Mouse (Mus musculus) cerebellum, adult 11 months (tissue): ENCODE data around the gene Plxnc1.
A peak's percentile ranks its signal among the peaks of the same experiment; 100 is the strongest.

Experiments used
- DNase-seq: peaks from one replicate; pipeline ENCODE4 v3.0.0; 2022

Gene Plxnc1

DNA sequence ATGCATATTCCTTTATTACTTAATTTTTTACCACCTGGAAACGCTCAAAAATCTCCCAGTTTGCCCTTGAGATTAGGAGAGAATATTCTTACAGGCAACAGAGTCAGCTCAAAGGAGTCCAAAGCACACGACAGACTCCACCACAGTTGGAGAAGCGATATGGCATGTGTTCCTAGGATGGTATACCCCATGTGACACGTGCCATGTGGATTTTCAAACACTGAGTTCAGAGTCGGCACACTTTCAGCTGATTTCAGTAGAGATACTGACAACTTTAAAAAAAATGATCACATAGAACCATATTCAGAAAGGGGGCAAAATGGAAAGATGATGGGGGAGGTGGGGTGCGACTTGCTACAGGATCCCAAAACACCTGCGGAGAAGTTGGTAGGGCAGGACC, 26.0 kb downstream of the Plxnc1 start:
- DNase-seq: no peak

GRCm38 (mm10) chr10:94917990-94918389, 26.6 kb downstream of the Plxnc1 start:
- no peak for DNase-seq

DNA sequence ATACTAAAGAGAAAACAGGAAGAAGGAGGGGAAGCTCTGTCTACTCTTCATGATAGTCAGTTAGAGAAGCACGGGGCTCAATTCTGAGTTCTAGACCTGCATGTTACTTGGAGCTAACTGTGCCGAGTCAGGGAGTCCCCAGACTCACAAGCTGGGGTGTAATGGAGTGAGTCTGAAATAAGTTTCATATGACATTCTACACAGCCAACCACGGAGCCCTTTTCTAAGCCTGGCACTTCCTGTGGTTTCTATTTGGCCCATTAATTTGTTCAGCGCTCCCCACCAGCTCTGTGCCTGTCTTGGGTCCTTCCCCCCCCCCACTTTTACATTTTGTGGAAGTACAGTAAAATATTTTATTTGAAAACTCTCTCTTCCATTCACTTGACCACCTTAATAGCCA, 27.3 kb downstream of the Plxnc1 start:
- DNase-seq: no peak

GRCm38 (mm10) chr10:94916610-94917009, 28.0 kb downstream of the Plxnc1 start:
- DNase-seq: no peak

- DNase-seq: no peak
These were observed 28.9 kb downstream of the Plxnc1 start for GRCm38 (mm10) chr10:94915746-94916145.

DNA sequence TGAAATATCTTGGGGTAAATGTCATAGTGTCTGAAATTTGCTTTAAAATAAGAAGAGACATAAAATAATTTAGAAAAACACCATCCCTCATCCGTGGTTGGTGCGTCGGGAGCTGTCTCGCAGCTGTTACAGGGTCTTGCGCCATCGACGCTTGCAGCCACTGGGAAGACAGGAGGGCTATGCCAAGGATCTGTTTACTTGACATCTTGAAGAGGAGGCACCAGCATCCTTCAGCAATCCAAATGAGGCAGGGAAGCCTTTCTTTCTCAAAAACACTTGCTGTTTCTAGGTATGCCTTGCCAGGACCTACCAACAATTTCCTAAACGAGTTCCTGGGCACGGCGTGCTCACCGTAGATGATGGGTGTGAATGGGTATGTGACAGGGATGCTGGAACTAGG, 30.6 kb downstream of the Plxnc1 start:
- no peak for DNase-seq

GRCm38 (mm10) chr10:94913336-94913739, 31.3 kb downstream of the Plxnc1 start:
- DNase-seq: no peak

- DNase-seq: no peak
These were observed 32.1 kb downstream of the Plxnc1 start for GRCm38 (mm10) chr10:94912551-94912950.

DNA sequence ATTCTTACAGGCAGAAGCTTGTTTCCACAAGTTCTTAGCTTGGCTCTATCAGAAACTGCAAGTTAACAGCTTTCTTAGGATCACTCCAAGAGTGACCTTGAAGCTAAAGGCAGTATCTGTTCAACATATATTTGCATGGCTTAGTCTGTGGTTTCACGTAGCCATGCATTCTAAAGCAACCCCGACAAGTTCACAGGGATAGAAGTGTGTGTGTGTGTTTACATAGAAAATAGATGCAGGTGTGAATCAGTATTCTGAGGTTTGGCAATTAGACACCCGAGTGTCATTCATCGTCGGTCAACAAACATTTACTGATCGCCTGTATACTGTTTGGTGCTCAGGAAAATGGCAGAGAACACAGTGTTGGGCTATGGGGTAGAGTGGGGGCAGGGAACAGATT, 33.5 kb downstream of the Plxnc1 start:
- DNase-seq: no peak

- no peak for DNase-seq
These were observed 34.1 kb downstream of the Plxnc1 start for GRCm38 (mm10) chr10:94910570-94910969.

DNA sequence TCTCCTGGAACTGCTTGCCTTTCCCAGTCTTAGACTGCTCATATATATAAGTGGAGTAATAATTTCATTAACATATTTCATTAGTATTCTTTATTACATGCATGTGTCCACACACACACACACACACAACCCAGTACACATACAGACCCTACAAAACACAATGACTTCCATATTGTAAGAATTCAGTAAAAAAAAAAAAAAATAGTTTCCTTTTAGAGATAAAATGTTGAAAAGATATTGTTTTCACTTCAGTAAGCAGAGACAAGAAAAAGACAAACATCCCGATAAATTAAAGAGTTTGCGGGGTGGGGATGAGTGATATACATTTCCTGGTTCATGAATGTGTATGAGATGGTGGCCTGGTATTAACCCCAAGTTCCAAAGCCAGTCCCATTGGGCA, 34.8 kb downstream of the Plxnc1 start:
- no peak for DNase-seq

- DNase-seq: no peak
These were observed 35.5 kb downstream of the Plxnc1 start for GRCm38 (mm10) chr10:94908976-94909717.

DNA sequence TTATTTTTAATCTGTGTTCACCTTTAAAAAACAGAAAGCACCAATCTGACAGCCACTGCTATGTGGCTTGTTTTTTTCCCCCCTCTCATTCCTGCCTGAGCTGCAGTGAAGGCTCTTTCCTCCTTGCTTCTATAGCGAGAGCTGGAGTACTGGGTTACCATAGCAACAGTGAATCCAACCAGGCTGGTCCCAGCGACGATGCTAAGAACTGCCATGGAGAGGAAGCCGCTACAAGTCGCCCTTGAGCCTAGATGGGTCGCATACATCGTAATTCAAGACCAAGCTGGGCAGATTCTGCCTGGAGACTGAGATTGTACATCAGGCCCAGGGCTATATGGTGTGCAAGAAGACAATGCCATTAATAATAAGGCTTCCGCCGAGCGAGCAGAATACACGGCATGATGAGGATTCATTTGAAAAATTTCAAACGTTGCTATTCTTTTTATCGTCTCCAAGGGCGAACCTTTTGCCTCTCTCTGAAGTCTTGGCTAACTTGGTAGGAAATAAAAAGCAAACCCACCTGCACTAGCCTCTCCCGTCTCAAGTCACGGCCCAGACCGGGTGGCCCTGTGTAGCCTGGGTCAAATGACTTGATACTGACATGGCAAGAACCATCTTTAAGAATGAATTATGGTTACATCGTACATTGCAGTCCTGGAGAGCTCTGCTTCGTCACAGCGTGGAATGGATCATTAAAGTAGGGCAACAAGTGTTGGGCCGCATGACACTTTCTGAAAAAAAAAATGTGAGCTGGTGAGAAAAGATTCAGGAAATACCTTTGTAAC, 38.8 kb downstream of the Plxnc1 start:
- DNase-seq: peak; percentile 50

GRCm38 (mm10) chr10:94905219-94905618, 39.4 kb downstream of the Plxnc1 start:
- DNase-seq: no peak

- no peak for DNase-seq
These were observed 47.7 kb downstream of the Plxnc1 start for GRCm38 (mm10) chr10:94896950-94897349.

DNA sequence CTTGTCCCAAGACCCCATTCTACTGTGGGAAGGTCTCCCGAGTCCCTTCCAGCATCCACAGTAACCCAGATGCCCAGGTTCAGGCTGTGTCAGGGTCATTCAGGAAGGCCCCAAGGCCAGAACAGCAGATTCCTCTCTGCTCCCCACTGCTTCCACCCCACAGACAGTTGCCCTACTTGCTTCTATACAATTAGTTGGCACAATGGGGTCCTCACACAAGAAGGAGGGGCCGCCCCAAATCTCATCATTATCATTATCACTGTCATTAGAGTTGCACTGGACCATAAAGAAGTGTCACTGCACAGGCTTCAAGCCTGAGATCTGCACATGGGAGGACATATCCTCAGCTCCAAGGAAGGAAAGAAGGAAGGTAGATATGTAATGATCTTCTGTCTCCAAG, 48.3 kb downstream of the Plxnc1 start:
- DNase-seq: no peak

- no peak for DNase-seq
These were observed 48.8 kb downstream of the Plxnc1 start for GRCm38 (mm10) chr10:94895876-94896275.

- DNase-seq: no peak
These were observed 54.9 kb downstream of the Plxnc1 start for GRCm38 (mm10) chr10:94889735-94890134.

- no peak for DNase-seq
These were observed 61.4 kb downstream of the Plxnc1 start for GRCm38 (mm10) chr10:94883216-94883615.

DNA sequence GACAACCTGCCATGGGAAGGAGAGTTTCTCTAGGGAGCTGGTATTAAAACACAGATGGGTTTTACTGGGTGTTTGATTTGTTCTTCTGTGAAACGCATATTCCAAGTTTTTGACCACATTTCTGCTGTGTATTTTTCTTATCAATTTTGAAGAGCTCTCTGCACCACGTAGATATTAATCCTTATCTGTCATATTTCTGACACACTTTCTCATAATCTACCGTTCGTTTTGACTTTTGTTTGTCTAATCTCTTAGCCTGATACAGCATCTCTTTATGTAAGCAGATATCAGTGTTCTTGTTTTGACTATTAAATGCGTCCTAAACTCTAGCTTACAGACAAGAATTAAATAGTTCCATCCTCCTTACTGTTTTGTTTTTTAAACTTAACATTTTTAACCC, 73.1 kb downstream of the Plxnc1 start:
- no peak for DNase-seq

GRCm38 (mm10) chr10:94871102-94871501, 73.5 kb downstream of the Plxnc1 start:
- DNase-seq: no peak

- no peak for DNase-seq
These were observed 77.4 kb downstream of the Plxnc1 start for GRCm38 (mm10) chr10:94866995-94867856.

DNA sequence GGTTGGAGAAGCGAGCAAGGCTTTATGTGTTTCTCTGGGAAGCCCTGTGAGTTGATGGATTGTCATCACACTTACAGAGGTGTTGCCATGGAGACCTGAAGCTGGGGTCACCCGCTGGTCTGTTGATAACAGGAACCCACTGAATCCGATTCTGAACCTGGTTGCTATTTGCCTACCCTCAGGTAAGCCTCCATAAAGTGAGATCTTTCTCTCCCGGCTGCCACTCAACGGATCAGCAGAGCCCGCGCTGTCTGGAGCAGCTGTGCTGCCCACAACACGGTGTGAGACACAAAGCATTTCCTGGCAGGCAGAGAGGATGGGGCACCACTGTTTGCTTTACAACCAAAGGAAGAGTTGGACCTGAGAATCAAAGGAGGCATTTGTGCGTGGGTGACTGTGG, 79.4 kb downstream of the Plxnc1 start:
- no peak for DNase-seq
